In genomic region chr16:77495310-77495709, GRCm38 (mm10) we compare ENCODE assay signal across 35 mouse cellular contexts.
"Had no signal": no experiment of that assay in that cellular context is flagged by ENCODE, and none has a peak within 500 bp of the region (broad histone marks: within the 10 kb centered on the region; RNA-seq: fewer than 3 reads in every experiment).

No protein-coding gene starts in this region.

- DNase-seq: heart, postnatal 10 days; heart, postnatal 14 days; heart, postnatal 36 days; heart, postnatal 4 days; kidney, adult 11 months; kidney, adult 18-20 months; kidney, adult 2 months; kidney, adult 8-10 months; kidney, adult 9 months; kidney, postnatal 10 days; kidney, postnatal 14 days; kidney, postnatal 25 days; kidney, postnatal 36 days; kidney, postnatal 4 days; layer of hippocampus, adult 9-11 months; layer of hippocampus, postnatal 36 days had no signal

- ATAC-seq: hindbrain, embryonic 16.5 days; hindbrain, postnatal 0 days; inflammation-experienced regulatory T-cells, adult 6 months; intestine, embryonic 15.5 days; intestine, embryonic 16.5 days; intestine, postnatal 0 days had no signal

- H3K4me2 ChIP-seq: heart, embryonic 11.5 days; heart, embryonic 12.5 days; heart, embryonic 13.5 days; heart, embryonic 15.5 days; hindbrain, embryonic 12.5 days; hindbrain, embryonic 13.5 days; hindbrain, embryonic 14.5 days; hindbrain, embryonic 15.5 days; intestine, embryonic 15.5 days; kidney, embryonic 15.5 days had no signal

- H3K36me3 ChIP-seq: heart, embryonic 10.5 days; heart, embryonic 12.5 days; heart, embryonic 13.5 days; heart, embryonic 15.5 days; hindbrain, embryonic 10.5 days; hindbrain, embryonic 12.5 days; hindbrain, embryonic 13.5 days; hindbrain, embryonic 15.5 days; intestine, embryonic 15.5 days; kidney, embryonic 15.5 days had no signal

- H3K27ac ChIP-seq: heart, embryonic 10.5 days; hindbrain, embryonic 10.5 days; hindbrain, embryonic 12.5 days; hindbrain, embryonic 13.5 days; hindbrain, embryonic 14.5 days; hindbrain, embryonic 15.5 days; hindbrain, postnatal 0 days; intestine, embryonic 15.5 days; kidney, embryonic 15.5 days; kidney, postnatal 0 days; layer of hippocampus, adult 2 months had no signal

- H3K4me3 ChIP-seq: heart, embryonic 10.5 days; heart, embryonic 12.5 days; heart, embryonic 13.5 days; heart, embryonic 15.5 days; hindbrain, embryonic 10.5 days; hindbrain, embryonic 12.5 days; hindbrain, embryonic 13.5 days; hindbrain, embryonic 15.5 days; intestine, embryonic 15.5 days; kidney, embryonic 15.5 days; layer of hippocampus, adult 2 months had no signal

- H3K27me3 ChIP-seq: heart, embryonic 12.5 days; heart, embryonic 13.5 days; heart, embryonic 15.5 days; hindbrain, embryonic 12.5 days; hindbrain, embryonic 13.5 days; hindbrain, embryonic 15.5 days; intestine, embryonic 15.5 days; kidney, embryonic 15.5 days had no signal

- H3K9ac ChIP-seq: heart, embryonic 12.5 days; heart, embryonic 13.5 days; heart, embryonic 15.5 days; hindbrain, embryonic 12.5 days; hindbrain, embryonic 13.5 days; hindbrain, embryonic 14.5 days; hindbrain, embryonic 15.5 days; intestine, embryonic 15.5 days; kidney, embryonic 15.5 days had no signal

- H3K4me1 ChIP-seq: intestine, embryonic 15.5 days had no signal

- H3K9me3 ChIP-seq: heart, embryonic 10.5 days; heart, embryonic 12.5 days; heart, embryonic 13.5 days; heart, embryonic 15.5 days; hindbrain, embryonic 10.5 days; hindbrain, embryonic 12.5 days; hindbrain, embryonic 13.5 days; hindbrain, embryonic 15.5 days; intestine, embryonic 15.5 days; kidney, embryonic 15.5 days had no signal
